Mouse (Mus musculus) adrenal gland, postnatal 10 days (tissue): Measurements from ENCODE around the gene Mta1. TPM values are rescaled to one million over a fixed set of nuclear protein-coding genes. Genes with fewer than 3 reads are reported as not detected.
A peak's percentile ranks its signal among the peaks of the same experiment; 100 is the strongest.

Experiments used
- DNase-seq: peaks from one replicate; pipeline ENCODE4 v3.0.0; 2021; ENCODE audit warnings: mixed read lengths
- total RNA-seq, 2 experiments: library from RNA; stranded (reverse); gene quantifications; 2 replicates each; pipeline ENCODE4 v1.2.3; 2021

The Mta1 gene
- total RNA-seq, 2 experiments from 2014 or later, result 78.1 to 85.9 TPM

DNA sequence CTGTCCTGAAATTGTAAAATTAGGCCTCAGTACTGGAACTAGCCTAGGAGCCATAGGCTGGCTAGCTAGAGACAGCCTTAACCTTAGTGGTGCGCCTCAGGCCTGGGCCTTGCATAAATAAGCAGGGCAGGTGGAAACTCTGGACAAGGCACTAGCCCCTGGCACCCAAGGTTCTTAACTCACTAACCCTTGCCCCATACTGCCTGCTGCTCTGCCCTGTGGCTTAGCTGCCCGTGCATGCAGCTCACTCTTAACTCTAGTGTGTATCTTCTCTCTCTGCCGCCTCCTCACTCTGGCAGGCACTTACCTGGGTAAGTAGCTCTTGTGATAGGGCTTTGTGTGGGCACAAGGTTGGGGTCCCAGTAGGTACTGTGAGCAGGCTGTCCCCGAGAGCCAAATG lies 36.4 kb downstream of the Mta1 start:
- DNase-seq, result no peak

GRCm38 (mm10) chr12:113135401-113135800 lies 37.3 kb downstream of the Mta1 start:
- DNase-seq, result no peak

DNA sequence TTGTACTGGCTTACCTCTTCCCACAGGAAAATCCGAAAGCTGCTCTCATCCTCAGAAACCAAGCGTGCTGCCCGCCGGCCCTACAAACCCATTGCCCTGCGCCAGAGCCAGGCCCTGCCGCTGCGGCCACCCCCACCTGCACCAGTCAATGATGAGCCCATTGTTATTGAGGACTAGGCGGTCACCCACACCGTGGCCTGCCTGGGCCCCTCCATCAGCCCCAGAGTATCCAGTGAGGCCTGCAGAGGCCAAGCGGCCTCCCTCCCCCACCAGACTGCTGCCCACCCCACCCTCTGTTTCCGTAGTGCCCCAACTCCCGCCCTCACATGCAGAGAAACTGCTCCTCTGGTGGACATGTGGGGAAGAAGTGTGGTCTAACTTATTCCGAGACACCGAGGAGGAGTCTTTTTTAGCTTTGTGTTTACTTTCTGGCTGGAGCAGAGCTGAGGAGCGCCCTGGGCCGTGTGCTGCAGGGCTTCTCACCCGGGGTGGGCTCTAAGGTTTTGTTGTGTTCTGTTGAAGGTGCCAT lies 38.5 kb downstream of the Mta1 start:
- DNase-seq, result no peak

DNA sequence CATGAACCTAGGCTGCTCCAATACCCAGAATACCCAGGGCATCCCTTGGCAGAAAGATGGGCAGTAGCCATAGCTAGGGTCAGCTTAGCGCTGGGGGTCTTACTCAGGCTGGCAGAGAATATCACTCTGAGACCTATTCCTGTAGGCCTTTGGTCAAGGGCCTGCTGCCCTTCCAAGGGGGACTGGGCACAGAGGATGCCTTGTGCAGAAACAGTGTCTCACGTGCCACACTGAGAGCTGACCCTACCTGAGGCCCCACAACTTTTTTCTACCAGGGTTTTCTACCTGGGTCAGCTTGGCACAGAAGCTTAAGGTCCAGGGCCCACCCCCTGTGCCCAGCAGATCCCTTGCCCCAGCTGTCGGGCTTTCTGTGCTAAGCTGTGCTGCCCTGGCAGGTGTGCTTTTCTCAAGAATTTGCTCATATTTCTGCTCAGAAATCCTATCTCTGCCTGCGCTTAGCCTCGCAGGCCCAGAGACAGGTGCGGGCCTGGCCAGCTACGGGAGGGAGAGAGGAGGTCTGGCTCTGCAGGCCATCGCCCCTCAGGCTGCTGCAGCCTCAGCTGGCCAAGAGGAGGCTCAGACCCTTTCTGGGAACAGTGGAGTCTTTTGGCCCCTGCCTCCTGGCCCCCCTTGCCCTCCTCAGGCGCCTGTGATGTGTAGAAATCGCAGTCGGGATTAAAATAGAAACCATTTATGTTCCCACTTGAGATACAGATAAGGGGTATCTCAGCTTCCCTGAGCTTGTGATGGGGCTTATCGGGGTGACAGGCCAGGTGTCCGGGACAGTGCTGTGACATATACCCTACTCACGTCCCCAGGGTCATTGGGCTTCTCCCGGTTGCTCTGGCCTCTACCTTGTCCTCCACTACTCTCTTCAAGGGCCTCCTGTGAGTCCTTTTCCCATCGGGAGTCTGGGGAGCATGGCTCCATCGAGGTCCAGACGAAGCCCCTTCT lies 39.5 kb downstream of the Mta1 start:
- no peak for DNase-seq

DNA sequence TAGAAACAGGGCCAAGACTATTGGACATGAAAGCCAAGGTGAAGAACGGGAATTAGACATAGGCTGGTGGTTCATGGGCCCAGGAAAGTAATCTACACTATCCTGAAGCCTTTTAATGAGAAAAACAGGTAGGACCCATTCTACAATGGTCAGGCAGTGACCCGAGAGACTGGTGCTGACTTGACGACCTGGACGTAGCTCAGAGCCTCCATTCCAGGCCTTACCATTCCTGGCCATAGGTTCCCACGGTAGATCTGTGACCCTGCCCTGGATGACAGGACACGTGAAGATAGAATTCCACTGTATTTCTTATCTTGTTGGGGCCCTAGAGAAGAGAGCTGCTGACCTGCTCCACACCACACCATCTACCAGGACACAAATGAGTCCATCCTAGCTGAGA lies 40.2 kb downstream of the Mta1 start:
- no peak for DNase-seq

GRCm38 (mm10) chr12:113138901-113139864 lies 41.1 kb downstream of the Mta1 start:
- no peak for DNase-seq

- DNase-seq, result peak; percentile 91
Observed at GRCm38 (mm10) chr12:113139908-113140615, 42.0 kb downstream of the Mta1 start, which contains the start of gene Crip2. Gene Crip2 (plus strand): TSS chr12:113140236.

- peak; percentile 71 for DNase-seq
Observed at GRCm38 (mm10) chr12:113140616-113141411, 42.7 kb downstream of the Mta1 start.

GRCm38 (mm10) chr12:113141531-113141973 lies 43.5 kb downstream of the Mta1 start:
- peak; percentile 70 for DNase-seq

DNA sequence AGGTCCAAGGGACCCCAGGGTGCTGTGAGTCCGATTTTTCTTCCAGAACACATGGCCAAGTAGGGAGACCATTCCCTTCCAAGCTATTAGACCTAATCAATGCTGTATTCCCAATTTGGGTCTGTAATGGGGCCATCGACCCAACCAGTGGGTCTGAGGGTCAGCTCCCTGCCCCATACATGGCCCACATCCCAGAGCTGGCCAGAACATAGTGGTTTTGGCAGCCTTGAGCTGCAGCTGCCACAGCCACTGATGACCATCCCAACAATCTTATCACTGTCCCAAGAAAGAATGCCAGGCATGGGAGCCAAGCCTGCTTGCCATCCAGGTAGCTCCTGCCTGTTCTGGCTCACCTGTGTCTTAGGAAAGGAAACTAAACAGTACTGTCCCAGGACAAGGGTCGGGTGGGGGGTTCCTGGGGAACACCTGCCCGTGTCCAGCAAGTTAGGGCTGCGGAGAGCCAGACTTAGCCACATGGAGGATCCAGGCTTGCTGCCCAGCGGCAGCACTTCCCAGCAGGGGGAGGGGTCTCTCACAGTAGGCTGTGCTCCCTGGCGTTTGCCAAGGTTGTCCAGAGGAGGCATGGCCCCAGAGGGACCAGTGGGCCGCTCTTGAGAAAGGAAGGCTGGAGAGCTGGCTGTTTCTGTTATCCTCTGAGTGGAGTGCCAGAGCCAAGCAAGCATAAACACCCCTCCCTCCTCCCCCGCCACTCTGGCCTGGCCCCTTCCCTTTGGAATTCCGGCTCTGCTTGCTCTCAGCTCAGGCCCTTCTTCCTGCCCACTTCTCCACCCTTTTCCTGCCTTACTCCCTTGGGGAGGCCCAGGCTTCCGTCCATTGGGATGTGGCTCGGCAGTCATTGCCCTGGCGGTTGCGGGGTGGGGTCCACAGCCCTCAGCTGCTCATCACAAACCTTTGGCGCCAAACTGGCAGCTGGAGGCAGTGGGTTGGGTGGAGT lies 44.2 kb downstream of the Mta1 start:
- DNase-seq, result peak; percentile 84

GRCm38 (mm10) chr12:113143164-113143563 lies 45.1 kb downstream of the Mta1 start:
- DNase-seq, result no peak

GRCm38 (mm10) chr12:113144001-113144756 lies 46.1 kb downstream of the Mta1 start:
- peak; percentile 67 for DNase-seq

- DNase-seq, result no peak
Observed at GRCm38 (mm10) chr12:113144886-113145285, 46.8 kb downstream of the Mta1 start.

DNA sequence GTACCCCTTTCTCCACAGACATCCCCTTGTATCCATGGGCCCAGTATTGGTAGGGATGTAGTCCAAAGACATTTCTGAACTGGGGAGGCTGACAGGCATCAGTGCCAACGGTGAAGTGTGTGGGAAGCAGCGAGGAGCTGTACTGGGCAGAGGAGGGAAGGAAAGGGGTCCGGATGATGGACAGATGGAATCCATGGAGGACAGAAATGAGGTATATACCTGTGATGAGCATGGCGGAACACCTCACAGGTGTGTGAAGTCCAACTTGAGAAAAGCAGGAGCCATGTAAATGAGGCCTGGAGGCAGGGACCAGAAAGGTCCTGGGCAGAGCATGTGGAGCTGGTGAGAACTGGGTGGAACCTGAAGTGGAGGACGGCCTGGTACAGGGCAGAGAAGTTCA lies 47.5 kb downstream of the Mta1 start:
- no peak for DNase-seq

DNA sequence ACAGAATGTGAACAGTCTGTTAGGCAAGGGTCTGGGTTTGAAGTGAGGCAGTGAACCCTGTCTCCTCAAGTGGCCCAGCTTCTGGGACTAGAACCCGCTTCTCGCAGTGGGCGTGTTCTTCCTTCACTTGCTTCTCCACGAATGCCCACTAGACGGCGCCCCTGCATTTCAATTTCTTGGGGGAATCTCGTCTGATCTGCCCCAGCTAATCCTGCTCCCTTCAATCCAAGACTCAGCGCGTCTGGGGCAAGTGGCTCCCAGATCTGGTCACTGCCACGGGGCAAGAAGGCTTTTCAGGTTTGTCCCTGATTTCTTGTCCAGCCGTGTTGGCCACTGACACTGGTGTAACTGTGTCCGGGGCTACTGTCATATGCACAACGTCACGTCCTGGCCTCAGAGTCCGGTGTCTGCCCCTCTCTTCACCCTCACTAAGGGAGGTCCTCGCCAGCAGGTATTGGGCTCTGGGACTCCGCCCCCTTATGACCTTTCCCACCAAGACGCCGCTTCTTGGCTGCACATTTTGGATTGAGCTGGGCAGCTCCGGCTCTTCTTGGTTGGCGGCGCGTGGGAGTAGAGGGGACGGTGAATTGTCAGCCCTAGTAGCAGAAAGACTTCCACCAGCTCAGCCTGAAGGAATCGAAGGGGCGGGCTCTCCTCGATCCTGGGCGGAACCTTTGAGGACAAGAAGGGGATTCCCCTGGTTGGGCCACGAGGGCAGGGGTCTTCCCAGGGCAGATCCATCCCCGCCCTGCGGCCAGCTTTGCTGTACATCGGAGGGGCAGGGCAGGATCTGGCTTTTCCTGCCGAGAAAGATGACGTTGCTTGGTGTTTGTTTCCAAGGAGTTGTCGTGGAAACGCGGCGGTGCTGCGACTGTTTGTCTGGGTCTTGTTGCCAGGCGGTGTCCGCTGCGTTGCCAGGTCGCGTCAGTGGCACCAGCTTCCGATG lies 48.3 kb downstream of the Mta1 start, which contains the start of gene Crip1:
Gene Crip1 (plus strand): TSS at position 205 of the 946 bp plus-strand sequence.
- DNase-seq, result peak; percentile 91

GRCm38 (mm10) chr12:113147481-113147880 lies 49.4 kb downstream of the Mta1 start:
- DNase-seq, result peak; percentile 39

DNA sequence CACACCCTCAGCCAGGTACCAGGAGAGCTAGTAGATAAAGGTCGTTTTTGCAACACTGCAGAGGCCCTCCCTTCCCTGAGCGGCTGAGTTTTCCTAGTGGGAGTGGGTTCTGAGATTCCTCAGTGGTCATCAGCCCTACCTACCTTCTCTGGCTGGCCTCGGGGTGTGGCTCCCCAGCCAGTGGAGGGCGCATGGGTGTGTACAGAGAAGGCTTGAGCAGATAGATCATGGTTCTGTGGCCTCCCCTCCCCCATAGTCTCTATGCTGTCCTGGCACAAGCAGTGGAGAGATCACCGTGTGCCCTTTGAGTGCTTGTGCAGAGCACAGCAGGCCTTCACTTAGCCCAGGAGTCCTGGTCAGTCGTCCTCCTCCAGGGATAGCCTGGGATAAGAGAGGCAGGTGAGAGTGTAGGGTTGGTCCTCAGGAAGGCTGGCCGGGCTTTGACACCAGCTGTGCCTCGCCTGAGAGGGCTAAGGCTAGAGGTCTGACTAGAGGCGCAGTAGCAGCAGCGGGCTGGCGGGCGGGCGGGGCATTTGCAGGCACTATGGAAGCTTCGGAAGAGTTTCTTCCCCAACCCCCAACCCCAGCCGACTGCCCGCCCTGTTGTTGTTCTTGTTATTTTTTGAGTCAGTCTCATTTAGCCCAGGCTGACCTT lies 50.4 kb downstream of the Mta1 start:
- DNase-seq, result peak; percentile 49
